Mouse (Mus musculus) spleen, adult 2 months (tissue): Measurements from ENCODE around the gene S100a16.

ENCODE experiments used
- CTCF ChIP-seq: fragments of 200-500 bp; IDR thresholded peaks from 2 replicates; pipeline ENCODE4 v1.5.1; 2011; ENCODE audit warnings: mild to moderate bottlenecking, inconsistent platforms; ENCODE audit not compliant: insufficient read depth, insufficient read length, insufficient replicate concordance; ENCODE audit errors: extremely low read depth
- POLR2A ChIP-seq: fragments of 200-500 bp; IDR thresholded peaks from 2 replicates; pipeline ENCODE4 v1.6.1; 2011; ENCODE audit warnings: low read depth, low read length, inconsistent platforms

DNA sequence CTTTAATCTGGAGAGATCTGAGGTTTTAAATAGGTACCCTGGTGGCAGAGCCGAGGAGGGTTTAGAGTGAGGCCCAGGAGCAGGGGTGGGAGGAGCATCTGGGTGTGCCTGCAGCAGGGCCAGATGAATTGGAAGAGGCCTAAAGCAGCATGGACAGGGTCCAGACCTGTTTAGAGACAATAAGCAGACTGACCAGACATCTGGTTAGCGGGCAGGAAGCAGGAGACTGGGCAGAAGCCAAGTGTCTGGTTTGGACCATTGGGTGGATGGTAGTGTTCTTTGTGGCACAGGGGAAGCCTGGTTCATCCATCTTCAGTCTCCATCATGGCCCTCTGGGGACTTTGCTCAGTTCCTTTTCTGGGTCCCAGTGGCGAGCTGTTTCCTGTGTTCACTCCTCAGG is 46.8 kb downstream of the S100a16 start:
- TF ChIP-seq CTCF, result no peak
- no peak for TF ChIP-seq POLR2A
